Mouse (Mus musculus): ENCODE results near the gene Gon7. TPM values are rescaled to one million over a fixed set of nuclear protein-coding genes. Genes with fewer than 3 reads are reported as not detected.
A peak's percentile ranks its signal among the peaks of the same experiment; 100 is the strongest.

The Gon7 gene
- polyA plus RNA-seq, 1 experiment from 2014 or later = 46.1 TPM

GRCm38 (mm10) chr12:102761668-102762067 lies 4.1 kb upstream of the Gon7 start:
- DNase-seq (ENCODE audit: low spot score) = no peak

DNA sequence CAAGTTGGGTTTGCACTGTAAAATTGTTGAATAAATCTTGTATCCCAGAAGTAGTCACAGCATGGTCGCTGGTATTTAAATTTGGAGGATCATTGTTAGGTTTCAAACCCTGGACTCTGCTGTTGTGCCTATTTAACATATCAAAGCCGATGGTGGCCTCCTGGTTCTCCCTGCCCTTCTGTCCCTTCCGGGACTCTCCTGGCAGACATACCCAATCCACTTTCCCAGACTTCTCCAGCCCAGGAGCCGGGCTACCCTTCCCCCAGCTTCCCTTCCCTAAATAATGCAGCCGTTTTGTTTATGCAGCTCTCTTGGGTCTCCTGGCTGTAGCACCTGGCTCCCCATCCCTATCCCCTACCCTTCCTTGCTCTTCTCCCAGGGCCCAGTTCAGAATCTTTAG lies 1.3 kb upstream of the Gon7 start:
- no peaks in the 10 kb centered on the region for H3K27me3 ChIP-seq (ENCODE audit: low read depth, poor library complexity, severe bottlenecking)
- H3K4me1 ChIP-seq = peaks cover 21% of the 10 kb centered on the region
- 2% methylated on average over 5 of the region's 5 CpGs for WGBS
- H3K36me3 ChIP-seq = peaks cover 42% of the 10 kb centered on the region
- 0 out of 2 replicates have a peak overlapping the region, but pooled peaks have one; percentile 33 for H3K27ac ChIP-seq
- no peaks in the 10 kb centered on the region for H3K9me3 ChIP-seq (replicated peaks)
- no peak for DNase-seq (ENCODE audit: low spot score)
- H3K4me3 ChIP-seq = peak overlapping the region; percentile 92

More at GRCm38 (mm10) chr12:102761668-102762067, 4.1 kb upstream of the Gon7 start:
- H3K4me1 ChIP-seq = peaks cover 16% of the 10 kb centered on the region
- no peak overlapping the region for H3K4me3 ChIP-seq
- H3K27me3 ChIP-seq (ENCODE audit: low read depth, poor library complexity, severe bottlenecking) = no peaks in the 10 kb centered on the region
- no peaks in the 10 kb centered on the region for H3K9me3 ChIP-seq (replicated peaks)
- 95% methylated on average over 3 of the region's 3 CpGs for WGBS
- no peak overlapping the region for H3K27ac ChIP-seq
- H3K36me3 ChIP-seq = peaks cover 43% of the 10 kb centered on the region

DNA sequence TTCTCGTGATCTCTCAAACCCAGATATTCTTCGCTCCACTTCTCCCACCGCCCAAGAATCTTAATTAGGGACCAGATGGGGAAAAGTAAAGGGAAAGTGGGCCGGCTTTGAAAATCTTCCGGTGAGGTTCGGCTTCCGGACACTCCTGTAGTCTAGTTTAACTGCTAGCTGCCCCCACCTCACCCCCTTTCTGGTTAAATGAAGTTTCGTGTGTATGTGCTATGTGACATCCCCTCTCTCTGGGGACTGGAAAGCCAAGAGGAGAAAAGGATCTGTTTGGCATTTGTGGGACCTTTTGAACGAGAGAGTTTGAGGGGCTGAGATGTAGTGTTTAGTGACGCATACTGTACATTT lies 777 bp upstream of the Gon7 start, which contains the start of gene Gm20604:
Gene Gm20604 (minus strand): TSS at position 270 of the 354 bp plus-strand sequence.
- WGBS = 0% methylated on average over 10 of the region's 10 CpGs

GRCm38 (mm10) chr12:102757055-102757688 lies 431 bp downstream of the Gon7 start:
- Histone ChIP-seq H3K27ac (peak overlapping the region; percentile 93), H3K4me1 (peaks cover 21% of the 10 kb centered on the region), H3K27me3 (ENCODE audit: low read depth, poor library complexity, severe bottlenecking) (no peaks in the 10 kb centered on the region), H3K36me3 (peaks cover 39% of the 10 kb centered on the region), H3K4me3 (peak overlapping the region; percentile 92), H3K9me3 (replicated peaks) (no peaks in the 10 kb centered on the region)
- WGBS = 2% methylated on average over 46 of the region's 46 CpGs
- DNase-seq (ENCODE audit: low spot score) = no peak

More for the DNA sequence above, 777 bp upstream of the Gon7 start, which contains the start of gene Gm20604:
- peaks cover 41% of the 10 kb centered on the region for H3K36me3 ChIP-seq
- no peaks in the 10 kb centered on the region for H3K27me3 ChIP-seq (ENCODE audit: low read depth, poor library complexity, severe bottlenecking)
- H3K4me1 ChIP-seq = peaks cover 21% of the 10 kb centered on the region
- no peak for DNase-seq (ENCODE audit: low spot score)
- H3K9me3 ChIP-seq (replicated peaks) = no peaks in the 10 kb centered on the region
- H3K4me3 ChIP-seq = peak within 1 kb of the TSS; percentile 92
- H3K27ac ChIP-seq = peak within 1 kb of the TSS; percentile 93

DNA sequence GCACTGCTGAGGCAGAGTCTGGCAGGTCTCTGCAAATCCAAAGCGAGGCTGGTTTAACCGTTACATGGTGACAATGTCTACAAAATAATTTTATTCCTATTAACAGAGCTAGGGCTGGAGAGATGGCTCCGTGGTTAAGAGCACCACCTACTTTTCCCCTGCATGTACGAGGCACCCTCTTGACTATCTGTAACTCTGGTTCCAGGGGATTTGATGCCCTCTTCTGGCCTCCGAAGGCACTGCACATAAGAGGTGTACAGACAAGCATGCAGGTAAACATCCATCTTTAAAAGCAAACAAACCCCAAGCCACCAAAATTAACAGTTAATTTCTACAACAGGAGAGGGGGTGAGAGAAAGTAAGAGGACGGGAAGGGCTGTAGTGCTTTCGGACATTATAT lies 1.3 kb downstream of the Gon7 start:
- no peaks in the 10 kb centered on the region for H3K27me3 ChIP-seq (ENCODE audit: low read depth, poor library complexity, severe bottlenecking)
- peaks cover 40% of the 10 kb centered on the region for H3K36me3 ChIP-seq
- H3K9me3 ChIP-seq (replicated peaks) = no peaks in the 10 kb centered on the region
- peak overlapping the region; percentile 93; the same call in 1 of the 2 replicates for H3K27ac ChIP-seq
- 86% methylated on average over 7 of the region's 7 CpGs for WGBS
- H3K4me3 ChIP-seq = peak overlapping the region; percentile 92
- DNase-seq (ENCODE audit: low spot score) = no peak
- H3K4me1 ChIP-seq = peaks cover 21% of the 10 kb centered on the region

GRCm38 (mm10) chr12:102748256-102748655 lies 9.3 kb downstream of the Gon7 start:
- no peaks in the 10 kb centered on the region for H3K27me3 ChIP-seq (ENCODE audit: low read depth, poor library complexity, severe bottlenecking)
- H3K36me3 ChIP-seq = peaks cover 41% of the 10 kb centered on the region
- H3K4me3 ChIP-seq = no peak overlapping the region
- H3K9me3 ChIP-seq (replicated peaks) = no peaks in the 10 kb centered on the region
- no peak for DNase-seq (ENCODE audit: low spot score)
- peaks cover 11% of the 10 kb centered on the region for H3K4me1 ChIP-seq
- H3K27ac ChIP-seq = no peak overlapping the region
- WGBS = 92% methylated on average over 3 of the region's 3 CpGs

GRCm38 (mm10) chr12:102744839-102745238 lies 12.8 kb downstream of the Gon7 start:
- 74% methylated on average over 6 of the region's 6 CpGs for WGBS
- DNase-seq (ENCODE audit: low spot score) = no peak
- no peaks in the 10 kb centered on the region for H3K27me3 ChIP-seq (ENCODE audit: low read depth, poor library complexity, severe bottlenecking)
- H3K4me1 ChIP-seq = peaks cover 22% of the 10 kb centered on the region
- peak overlapping the region; percentile 81 for H3K4me3 ChIP-seq
- no peak overlapping the region for H3K27ac ChIP-seq
- peaks cover 43% of the 10 kb centered on the region for H3K36me3 ChIP-seq
- no peaks in the 10 kb centered on the region for H3K9me3 ChIP-seq (replicated peaks)

DNA sequence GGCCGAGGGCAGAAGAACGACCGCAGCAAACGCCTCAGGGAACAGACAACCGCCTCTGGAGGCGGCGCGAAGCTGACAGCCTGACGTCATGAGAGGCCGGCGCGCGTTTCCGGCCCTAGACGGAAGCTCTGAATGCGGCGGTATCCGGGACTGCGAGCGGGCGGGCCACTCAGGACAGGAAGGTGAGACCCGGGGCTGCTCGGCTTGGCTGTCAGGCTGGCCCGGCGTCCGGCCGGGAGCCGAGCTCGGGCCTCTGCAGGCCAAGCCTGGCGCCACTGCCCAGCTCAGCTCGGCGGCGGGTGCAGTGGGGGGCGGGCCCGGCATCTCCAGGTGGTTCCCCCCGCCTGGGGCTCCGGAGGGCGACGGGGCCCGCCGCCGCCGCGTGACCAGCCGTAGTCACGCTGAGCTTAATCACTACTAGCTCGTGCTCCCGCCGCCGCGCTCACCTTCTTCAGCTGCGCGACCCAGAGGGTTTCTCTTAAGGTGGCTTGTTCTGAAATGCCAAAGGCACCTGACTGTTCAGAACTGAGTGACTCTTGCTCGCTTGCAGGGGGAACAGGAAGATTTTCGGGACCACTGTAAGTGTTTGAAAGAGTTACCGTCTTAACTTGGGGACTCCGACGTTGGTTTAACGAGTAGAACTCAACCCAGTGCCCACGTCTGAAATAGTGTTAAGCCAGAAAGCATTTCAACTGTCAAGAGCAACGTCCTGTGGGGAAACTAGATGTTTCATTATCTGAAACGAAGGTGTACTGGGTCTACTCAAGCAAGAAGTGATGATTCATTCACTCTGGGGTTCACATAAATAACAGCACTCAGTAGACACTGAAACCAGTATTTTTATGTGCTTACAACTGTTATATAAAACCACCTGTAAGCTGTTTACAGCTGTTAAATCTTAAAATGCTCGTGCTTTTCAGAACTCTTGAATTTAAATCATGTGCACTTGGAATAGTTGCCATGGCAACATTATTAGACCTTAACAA lies 13.7 kb downstream of the Gon7 start, which contains the start of the genes Moap1 and Tmem251:
Gene Moap1 (minus strand): TSS at position 73 of the 986 bp plus-strand sequence.
Gene Tmem251 (plus strand): TSS at position 174 of the 986 bp plus-strand sequence.
- Histone ChIP-seq H3K27me3 (ENCODE audit: low read depth, poor library complexity, severe bottlenecking) (no peaks in the 10 kb centered on the region), H3K36me3 (peaks cover 36% of the 10 kb centered on the region), H3K4me1 (peaks cover 22% of the 10 kb centered on the region), H3K27ac (peak within 1 kb of the TSS; percentile 91), H3K4me3 (peak within 1 kb of the TSS; percentile 81), H3K9me3 (replicated peaks) (no peaks in the 10 kb centered on the region)
- WGBS = under 1% methylated on average over 63 of the region's 63 CpGs
- peak; percentile 95 for DNase-seq (ENCODE audit: low spot score)

DNA sequence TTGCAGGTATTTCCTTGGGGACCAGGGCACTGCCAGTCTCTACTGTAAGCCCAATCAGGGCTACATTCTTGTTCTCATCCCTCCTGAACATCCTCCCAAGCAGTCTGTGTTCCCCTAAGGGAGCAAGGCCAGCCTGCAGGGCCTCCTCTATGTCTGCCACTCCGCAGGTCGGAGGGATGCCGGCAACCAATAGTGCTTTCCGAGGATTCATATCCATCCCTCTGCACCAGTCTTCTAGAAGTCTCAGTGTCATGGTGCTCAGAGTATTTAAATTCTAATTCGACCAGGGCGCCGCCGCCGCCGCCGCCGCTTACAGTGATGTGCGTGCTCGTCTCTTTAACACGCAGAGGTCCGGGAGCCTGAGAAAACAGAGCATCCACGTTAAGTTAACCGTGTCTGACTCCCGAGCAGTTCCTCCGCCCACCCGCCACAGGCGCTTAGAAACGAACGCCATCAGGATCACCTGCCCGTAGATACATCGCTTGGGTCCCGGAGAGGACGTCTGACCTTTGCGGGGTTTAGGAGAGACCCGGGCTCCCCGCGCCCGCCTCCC lies 14.5 kb downstream of the Gon7 start:
- WGBS = under 1% methylated on average over 33 of the region's 33 CpGs
- DNase-seq (ENCODE audit: low spot score) = no peak
- H3K27ac ChIP-seq = peak overlapping the region; percentile 91
- peaks cover 29% of the 10 kb centered on the region for H3K36me3 ChIP-seq
- H3K9me3 ChIP-seq (replicated peaks) = no peaks in the 10 kb centered on the region
- peaks cover 22% of the 10 kb centered on the region for H3K4me1 ChIP-seq
- H3K27me3 ChIP-seq (ENCODE audit: low read depth, poor library complexity, severe bottlenecking) = no peaks in the 10 kb centered on the region
- peak overlapping the region; percentile 81 for H3K4me3 ChIP-seq

DNA sequence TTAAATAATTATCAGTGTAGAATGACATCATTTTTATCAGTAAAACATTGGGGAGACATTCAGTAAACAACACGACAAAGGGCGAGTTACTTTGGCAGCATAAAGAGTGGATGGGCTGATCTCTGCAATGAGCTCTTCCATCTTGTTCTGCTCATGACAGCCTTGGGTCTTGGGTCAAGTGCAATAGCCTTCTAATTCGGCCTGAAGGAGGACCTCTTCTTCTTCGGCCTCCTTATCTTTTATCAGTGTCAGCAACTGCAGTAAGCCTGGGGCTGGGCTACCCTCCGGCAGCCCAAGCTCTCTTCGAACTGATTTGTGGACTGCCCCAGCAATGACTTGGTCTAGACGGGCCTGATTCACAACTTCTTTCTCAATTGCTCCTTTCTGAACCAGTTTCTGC lies 15.5 kb downstream of the Gon7 start:
- WGBS = 86% methylated on average over 7 of the region's 7 CpGs
- Histone ChIP-seq H3K27me3 (ENCODE audit: low read depth, poor library complexity, severe bottlenecking) (no peaks in the 10 kb centered on the region), H3K4me1 (peaks cover 22% of the 10 kb centered on the region), H3K36me3 (peaks cover 18% of the 10 kb centered on the region), H3K9me3 (replicated peaks) (no peaks in the 10 kb centered on the region), H3K27ac (no peak overlapping the region), H3K4me3 (no peak overlapping the region)
- no peak for DNase-seq (ENCODE audit: low spot score)

- no peaks in the 10 kb centered on the region for H3K9me3 ChIP-seq (replicated peaks)
- WGBS = 64% methylated on average over 3 of the region's 3 CpGs
- no peak for DNase-seq (ENCODE audit: low spot score)
- H3K4me1 ChIP-seq = peaks cover 22% of the 10 kb centered on the region
- H3K4me3 ChIP-seq = no peak overlapping the region
- peaks cover 12% of the 10 kb centered on the region for H3K36me3 ChIP-seq
- H3K27me3 ChIP-seq (ENCODE audit: low read depth, poor library complexity, severe bottlenecking) = no peaks in the 10 kb centered on the region
- no peak overlapping the region for H3K27ac ChIP-seq
Observed at GRCm38 (mm10) chr12:102740285-102740684, 17.3 kb downstream of the Gon7 start.

- Histone ChIP-seq H3K9me3 (replicated peaks) (no peaks in the 10 kb centered on the region), H3K27ac (no peak overlapping the region), H3K4me3 (no peak overlapping the region), H3K27me3 (ENCODE audit: low read depth, poor library complexity, severe bottlenecking) (no peaks in the 10 kb centered on the region), H3K4me1 (peaks cover 13% of the 10 kb centered on the region), H3K36me3 (peaks cover 12% of the 10 kb centered on the region)
- DNase-seq (ENCODE audit: low spot score) = no peak
- 87% methylated on average over 5 of the region's 5 CpGs for WGBS
Observed at GRCm38 (mm10) chr12:102739096-102739495, 18.5 kb downstream of the Gon7 start.
